Mouse (Mus musculus) thymus, postnatal 10 days (tissue): ENCODE data around the gene Vps37b.
A peak's percentile ranks its signal among the peaks of the same experiment; 100 is the strongest.

Experiments
- DNase-seq, 2 experiments: peaks; one replicate each; pipeline ENCODE4 v3.0.0; 2021; ENCODE audit warnings: low spot score in 2 of 2

Gene Vps37b

GRCm38 (mm10) chr5:124003375-124003774, 28.7 kb downstream of the Vps37b start:
- no peak for DNase-seq

- DNase-seq = no peak
These were observed 29.2 kb downstream of the Vps37b start for GRCm38 (mm10) chr5:124002876-124003275.

GRCm38 (mm10) chr5:124001274-124001673, 30.8 kb downstream of the Vps37b start:
- DNase-seq = no peak

DNA sequence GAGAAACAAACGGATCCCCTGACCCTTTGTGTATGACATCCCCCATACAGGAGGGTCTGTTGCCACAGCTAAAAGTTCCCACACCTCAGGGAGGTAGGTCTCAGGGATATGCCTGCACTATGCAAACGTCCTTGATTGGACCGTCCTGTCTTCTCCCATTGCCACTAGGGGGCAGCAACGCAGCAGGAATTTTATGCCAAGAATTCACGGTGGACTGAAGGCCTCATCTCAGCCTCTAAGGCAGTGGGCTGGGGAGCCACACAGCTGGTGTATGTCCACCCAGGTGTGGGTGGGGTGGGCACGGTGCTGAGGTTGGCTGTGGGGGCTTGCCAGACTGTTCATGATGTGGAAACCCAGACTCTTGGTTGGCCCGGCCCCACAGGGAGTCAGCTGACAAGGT, 31.2 kb downstream of the Vps37b start:
- DNase-seq = peak; percentile 76 to 94

GRCm38 (mm10) chr5:123998370-123998769, 33.7 kb downstream of the Vps37b start:
- DNase-seq = no peak

- DNase-seq = no peak
These were observed 34.3 kb downstream of the Vps37b start for GRCm38 (mm10) chr5:123997811-123998210.

DNA sequence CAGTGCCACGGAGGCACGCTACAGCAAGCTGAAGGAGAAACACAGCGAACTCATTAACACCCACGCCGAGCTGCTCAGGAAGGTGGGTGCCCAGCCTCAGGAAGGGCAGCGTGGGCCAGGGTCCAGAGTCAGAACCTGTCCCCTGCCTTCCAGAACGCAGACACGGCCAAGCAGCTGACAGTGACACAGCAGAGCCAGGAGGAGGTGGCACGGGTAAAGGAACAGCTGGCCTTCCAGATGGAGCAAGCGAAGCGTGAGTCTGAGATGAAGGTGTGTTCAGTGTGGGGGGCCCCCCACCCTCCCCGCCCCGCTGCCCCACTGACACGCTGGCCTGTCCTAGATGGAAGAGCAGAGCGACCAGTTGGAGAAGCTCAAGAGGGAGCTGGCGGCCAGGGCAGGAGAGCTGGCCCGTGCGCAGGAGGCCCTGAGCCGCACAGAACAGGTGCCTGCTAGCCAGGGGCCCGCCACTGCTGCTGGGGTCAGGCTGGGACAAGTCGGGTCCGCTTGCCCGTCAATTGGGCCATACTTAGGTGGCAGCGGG, 34.8 kb downstream of the Vps37b start:
- DNase-seq = no peak

DNA sequence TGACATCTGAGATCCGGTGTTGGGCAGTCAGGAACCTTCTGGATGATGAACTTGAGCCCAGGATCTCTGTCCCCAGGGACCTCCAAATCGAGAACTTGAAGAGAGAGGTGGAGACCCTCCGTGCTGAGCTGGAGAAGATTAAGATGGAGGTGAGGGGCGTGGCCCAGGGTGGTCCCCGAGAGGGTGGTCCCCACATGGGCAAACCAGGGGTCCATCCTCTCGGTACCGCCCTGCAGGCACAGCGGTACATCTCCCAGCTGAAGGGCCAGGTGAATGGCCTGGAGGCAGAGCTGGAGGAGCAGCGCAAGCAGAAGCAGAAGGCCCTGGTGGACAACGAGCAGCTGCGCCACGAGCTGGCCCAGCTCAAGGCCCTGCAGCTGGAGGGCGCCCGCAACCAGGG, 35.4 kb downstream of the Vps37b start:
- no peak for DNase-seq

- DNase-seq = peak in 1 of 2 experiments; percentile 51
These were observed 35.9 kb downstream of the Vps37b start for GRCm38 (mm10) chr5:123996194-123996593.

DNA sequence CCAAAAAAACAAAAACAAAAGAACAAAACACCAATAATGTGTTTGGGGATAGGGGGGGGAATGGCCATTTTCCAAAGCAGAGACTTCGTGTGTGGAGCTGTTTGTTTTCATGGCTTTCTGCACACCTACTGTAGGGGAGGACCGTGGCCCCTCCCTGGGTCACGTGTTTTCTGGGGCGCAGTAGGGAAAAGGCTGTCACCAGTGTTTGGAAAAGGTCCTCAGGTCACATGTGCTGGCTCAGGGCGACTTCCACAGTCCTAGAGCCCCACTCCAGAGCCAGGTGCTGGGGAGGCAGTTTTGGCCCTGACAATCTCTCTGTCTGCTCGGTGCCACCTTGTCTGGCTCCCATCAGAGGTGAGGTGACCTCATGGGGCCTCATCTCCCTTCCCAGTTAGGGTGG, 36.7 kb downstream of the Vps37b start:
- DNase-seq = no peak

DNA sequence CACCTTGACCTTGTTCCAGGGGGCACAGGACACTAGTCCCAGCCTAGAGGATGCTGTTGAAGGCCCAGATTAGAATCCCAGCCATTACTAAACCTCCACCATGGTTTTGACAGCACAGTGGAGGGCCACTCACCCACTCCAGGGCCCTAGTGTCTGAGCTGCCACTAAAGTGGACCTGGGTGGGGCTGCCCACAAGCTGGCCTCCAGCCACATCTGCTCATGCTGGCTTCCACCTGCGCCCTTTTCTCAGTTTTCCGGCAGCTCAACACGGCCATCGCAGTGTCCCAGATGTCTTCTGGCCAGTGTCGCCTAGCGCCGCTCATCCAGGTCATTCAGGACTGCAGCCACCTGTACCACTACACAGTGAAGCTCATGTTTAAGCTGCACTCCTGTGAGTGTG, 37.6 kb downstream of the Vps37b start:
- no peak for DNase-seq

- DNase-seq = no peak
These were observed 38.6 kb downstream of the Vps37b start for GRCm38 (mm10) chr5:123993263-123994036.

- DNase-seq = peak; percentile 38 to 76
These were observed 39.3 kb downstream of the Vps37b start for GRCm38 (mm10) chr5:123992794-123993193.

DNA sequence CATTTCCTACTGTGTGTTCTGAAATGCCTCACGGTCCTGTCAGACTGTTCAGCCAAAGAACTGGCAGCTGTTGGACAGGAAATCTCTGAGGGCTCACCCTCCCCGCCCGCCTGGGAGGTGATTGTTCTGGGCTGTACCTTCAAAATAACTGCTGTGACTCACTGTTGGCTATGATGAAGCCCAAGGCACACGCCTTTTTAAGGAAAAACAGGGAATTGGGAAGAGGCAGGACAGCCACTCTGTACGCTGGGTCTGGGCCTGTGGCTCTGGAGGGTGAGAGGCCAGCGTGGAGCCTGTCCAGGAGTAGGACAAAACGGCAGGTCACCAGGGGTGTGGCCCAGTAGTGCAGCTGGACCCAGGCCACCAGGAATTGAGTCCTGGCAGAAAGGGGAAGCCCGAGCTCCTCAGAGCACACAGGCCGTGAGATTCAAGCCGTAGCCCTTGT, 39.9 kb downstream of the Vps37b start:
- no peak for DNase-seq

- no peak for DNase-seq
These were observed 40.7 kb downstream of the Vps37b start for GRCm38 (mm10) chr5:123991321-123991720.

GRCm38 (mm10) chr5:123989941-123990885, 41.9 kb downstream of the Vps37b start:
- no peak for DNase-seq

DNA sequence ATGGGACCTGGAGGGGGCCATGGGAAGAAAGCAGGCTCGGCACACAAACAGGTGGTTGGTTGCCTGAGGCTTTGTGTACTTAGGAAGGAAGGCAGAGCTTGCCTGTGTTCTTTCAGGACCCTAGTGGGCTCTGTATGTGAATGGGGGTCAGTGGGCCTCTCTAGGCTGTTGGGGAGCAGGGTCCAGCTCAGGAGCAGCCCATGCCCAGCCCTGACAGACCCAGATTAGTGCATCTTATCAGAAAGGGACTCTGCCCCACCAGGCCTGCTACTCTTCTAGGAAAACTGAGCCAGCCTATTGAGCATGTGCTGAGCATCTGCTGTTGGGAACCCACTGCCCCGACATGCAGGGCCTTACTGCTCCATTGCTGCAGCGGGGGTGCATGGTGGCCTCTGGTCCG, 44.6 kb downstream of the Vps37b start:
- no peak for DNase-seq

- no peak for DNase-seq
These were observed 45.1 kb downstream of the Vps37b start for GRCm38 (mm10) chr5:123986925-123987324.

DNA sequence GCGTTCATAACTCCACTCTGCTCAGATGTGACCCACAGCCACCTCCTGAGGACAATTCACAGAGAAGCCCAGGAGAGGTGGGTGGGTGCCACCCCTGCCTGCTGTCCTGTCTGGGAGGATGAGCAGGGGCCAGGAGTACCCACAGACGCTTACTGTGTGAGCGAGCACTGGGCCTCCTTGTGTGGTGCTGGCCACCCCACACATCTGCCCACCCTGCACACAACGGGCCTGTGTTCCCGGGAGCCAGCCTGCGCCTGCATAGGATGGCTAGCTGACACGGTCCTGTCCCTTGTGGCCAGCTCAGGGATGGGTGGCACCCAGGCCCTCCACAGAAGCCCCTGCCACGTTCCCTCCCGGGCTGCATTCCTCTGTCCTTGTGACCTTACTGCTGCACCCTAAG, 46.6 kb downstream of the Vps37b start:
- no peak for DNase-seq

DNA sequence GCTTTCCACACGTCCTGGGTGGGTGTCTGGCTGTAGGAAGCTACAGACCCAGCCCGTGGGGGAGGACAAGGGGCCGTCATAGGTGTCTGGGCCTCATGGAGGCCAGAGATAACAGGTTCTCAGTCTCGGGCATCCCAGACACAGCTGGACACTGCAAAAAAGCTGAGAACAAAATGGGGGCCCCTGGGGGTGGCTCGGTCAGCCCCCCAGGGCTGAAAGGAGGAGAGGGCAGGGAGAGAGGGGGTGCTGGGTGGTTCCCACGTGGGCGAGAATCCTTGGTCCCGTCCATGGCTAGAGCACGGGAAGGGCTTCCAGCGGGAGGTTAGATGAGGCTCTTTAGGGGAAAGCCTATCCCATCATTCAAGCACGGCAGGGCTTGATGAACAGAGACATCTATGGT, 49.2 kb downstream of the Vps37b start:
- no peak for DNase-seq

DNA sequence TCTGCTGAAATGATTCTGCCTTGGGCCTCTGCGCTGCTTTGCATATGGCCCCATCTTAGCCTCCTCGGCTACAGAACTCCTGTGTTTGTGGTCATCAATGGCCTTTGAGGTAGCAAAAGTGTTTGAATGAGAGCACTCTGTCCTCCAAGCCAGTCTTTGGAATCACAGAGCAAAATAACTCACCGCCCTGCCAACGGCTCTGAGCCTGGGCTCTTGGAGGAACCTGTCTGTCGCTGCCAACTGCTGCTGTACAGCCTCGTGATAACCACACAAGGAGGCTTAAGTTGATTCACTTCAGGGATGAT, 50.9 kb downstream of the Vps37b start:
- DNase-seq = no peak

DNA sequence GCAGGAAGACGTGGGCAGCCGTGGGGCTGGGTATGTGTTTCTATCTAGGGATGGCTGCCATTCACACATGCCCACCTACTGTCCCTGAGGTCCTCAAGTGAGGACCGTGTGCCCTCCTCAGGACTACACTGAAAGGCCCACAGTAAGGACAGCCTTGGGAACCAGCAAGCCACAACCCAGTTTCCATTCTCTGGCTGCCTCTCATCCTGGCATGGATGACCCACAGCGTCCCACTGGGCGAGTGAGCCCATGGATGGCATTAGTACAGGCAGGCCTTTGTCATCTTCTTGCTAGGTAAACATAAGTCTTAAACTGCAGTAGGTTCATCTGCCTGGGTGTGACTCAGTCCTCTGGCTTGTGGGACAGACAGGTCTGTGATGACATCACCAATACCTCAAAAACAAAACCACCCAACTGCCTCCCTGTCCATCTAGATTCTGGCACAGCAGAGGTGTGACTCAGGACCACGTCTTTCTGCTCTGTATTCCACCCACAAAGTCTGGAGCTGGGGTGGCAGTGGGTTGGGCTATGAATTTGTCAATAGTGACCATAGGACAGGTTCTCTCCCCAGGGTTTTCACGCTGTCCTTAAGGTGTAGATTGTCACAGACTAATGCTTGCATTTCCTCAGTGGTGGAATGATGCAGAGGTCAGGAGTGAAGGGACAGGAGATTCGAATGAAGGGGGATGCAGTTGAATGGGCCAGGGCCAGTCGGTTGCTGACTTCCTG, 51.4 kb downstream of the Vps37b start:
- DNase-seq = no peak
